Mouse (Mus musculus) lung, postnatal 4 days (tissue): ENCODE measurements at regions not wholly inside any gene's neighbourhood (a gene's known extent, or its start where the extent isn't known, plus 50 kb on each side); places are given as distances from the start of the nearest gene placed in this dataset.

Source experiments
- DNase-seq, 2 experiments: peaks; one replicate each; pipeline ENCODE4 v3.0.0; 2021

DNA sequence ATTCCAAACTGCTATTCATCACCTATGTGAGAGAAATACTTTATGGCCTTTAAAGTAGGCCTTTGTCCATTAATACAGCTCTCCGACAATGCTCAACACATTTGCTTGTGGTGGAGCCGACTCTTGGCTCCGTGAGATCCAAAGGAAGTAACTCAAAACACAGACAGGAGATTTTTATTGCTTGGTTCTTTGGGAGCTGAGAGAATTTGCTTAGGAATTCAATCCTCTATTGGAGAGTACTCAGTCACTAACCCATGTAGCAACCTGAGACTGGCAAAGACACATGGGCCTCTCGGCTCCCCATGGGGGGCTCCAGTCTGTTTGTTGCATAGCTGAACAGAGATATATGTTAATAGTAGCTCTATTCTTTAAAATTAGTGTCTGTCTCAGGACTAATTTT lies 130.1 kb upstream of the Map3k7 start:
- DNase-seq: no peak

DNA sequence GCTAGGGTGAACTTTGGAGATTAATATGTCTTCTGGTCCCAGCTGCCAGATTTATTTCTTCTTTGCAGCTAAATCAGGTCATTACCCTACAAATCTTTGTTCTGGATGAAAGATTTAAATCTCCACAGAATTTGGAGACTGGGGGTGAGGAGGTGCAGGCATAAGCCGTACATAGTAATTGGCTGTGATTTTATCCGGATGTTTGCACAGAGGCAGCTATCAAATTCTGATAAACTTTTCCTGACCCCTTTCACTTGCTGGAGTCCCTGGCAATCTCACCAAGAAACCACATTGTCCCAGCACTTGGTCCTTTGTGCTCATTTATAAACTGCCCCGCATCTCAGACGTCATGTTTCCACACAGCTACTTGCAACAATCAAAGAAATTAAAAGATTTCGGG lies 128.8 kb upstream of the Map3k7 start:
- no peak for DNase-seq

DNA sequence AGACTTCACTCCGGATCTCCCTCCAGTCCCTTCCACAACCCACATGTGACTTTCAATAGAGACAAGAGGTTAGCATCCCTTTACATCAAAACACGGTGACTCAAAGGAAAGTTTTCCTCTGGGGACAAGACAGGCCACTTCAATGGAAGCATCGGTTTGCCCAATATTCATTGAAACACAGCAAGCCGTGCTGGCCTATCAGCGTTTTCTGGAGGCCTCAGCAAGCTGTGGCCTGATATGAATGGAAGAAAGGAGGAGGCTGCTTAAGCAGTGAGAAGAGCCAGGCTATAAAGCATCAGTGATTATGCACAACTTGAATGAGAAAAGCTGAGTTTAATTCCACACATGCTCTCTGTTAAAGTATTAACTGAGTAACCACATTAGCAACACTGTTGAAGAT lies 125.3 kb upstream of the Map3k7 start:
- no peak for DNase-seq

DNA sequence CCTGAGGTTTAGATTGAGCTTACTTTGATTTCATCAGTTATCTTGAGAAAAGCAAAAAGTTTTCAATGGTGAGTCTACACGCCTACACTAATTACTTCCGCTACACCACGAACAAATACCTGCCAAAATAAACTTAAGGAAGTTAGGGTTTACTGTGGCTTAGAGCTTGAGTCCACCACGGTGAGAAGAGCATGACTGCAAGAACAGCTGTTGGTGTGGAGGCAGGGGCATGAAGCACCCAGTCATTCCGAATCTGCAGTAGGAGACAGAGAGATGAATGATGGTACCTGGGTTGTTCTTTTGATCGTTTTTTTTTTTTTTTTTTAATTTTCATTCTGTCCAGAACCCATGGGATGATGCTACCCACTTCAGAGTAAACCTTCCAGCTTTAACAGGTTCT lies 114.1 kb upstream of the Map3k7 start:
- DNase-seq: no peak

DNA sequence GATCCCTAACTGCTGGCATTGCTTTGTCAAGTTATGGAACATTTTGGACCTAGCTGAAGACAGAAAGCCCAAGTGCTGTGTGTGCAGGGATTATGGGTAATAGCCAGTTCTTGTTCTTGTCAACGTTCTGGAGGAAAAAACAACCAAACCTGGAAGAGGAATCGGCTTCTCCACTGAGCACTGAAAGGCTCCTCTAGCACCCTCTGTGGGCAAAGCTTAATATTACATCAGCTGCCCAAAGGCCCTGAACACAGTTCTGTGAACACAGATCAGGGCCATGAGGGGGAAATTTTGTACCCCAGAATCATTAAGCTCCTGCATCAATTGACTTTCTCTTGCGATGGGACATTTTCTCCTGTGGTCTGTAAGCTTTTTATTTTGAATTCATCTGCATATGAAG lies 112.9 kb upstream of the Map3k7 start:
- DNase-seq: peak in 1 of 2 experiments; percentile 14

DNA sequence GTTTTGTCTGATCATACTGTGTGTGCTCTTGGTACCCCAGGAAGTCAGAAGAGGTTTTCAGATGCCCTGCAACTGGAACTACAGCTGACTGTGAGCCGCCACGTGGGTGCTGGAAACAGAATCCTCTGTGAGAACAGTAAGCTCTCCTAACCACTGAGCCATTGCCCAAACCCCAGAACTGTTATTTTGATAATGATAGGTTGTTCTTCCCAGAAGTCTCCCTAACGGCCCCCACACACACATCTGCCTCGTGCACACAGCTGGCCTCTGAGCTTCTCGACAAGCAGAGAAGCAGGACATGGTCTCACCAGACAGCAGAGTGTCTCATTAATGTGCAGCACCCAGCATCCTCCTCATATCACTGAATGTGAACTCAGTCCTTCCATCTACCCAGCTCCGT lies 110.0 kb upstream of the Map3k7 start:
- DNase-seq: no peak

DNA sequence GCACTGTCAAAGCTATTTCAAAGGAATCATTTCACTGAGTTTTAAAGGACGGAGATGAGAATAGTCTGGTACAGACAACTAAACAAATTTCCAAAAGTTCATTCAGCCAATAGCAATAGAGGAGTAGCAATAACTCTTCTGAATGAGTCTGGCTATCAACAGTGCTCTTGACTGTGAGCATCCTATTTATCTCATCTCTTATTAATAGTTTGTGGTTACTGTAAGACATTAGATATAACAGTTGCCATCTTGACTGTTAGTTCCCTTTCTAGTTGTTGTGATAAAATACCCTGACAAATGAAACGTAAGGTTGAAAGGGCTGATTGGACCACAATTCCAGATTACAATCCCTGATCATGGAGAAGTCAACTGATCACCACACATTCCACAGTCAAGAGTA lies 103.5 kb upstream of the Map3k7 start:
- DNase-seq: no peak

DNA sequence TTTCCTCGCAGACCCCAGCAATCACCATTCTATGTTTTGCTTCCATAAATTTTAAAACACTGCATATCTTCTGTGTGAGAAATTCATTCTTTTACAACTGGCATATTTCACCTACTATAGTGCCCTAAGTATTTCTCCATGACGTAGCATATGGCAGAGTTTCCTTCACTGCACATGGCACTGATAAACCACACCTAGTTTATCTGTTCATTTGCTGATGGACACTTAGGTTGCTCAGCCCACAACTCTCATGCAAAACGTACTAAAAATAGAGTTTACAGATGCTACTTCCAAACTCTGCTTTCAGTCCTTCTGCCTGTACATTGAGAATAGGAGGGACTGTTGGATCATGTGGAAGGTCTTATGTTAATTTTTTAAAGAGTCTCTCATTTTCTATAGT lies 102.7 kb upstream of the Map3k7 start:
- DNase-seq: no peak

DNA sequence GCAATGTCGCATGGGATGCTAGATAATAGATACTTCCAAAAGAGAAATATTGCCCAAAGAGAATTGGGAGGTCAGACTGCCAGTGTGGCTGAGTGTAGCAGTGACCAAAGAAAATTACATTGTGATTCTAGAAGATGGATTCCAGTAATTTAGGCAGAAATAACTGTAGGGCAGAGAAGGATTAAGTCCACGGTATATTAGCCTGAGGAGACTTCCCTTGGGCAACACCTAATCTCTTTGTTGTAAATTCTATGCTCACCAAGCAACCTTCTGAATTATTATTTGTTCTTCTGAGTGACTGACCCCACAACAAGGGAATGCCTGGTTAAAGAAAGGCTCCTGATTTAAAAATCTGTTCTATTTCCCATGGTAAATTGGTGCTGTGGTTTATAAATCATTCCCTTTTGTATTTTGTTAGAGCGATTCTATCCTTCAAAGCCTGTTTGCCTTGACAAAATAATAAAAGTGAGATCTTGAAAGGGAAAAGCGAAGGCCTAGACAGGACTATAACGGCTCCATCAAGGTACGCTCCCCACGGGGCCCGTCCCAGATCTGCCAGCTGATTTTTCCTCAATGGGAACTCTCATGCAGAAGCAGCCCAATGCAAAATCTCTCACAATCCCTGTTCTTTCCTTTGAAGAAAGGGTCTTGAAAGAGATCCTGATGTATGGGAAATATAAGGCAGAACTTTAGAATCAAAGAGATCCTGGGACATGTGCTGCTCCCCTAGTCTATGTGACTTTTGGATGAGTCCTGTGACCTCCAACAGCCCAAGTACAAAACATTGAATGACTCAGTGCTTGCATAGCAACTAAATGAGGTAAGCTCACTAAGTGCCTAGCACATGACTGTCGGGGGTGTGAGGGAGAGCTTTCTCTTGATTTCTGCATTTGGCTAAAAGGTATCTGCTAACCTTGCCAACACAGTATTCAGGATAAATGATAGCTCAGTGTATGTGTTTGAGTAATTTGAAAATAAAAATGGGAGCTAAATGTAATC lies 90.6 kb upstream of the Map3k7 start:
- DNase-seq: no peak

DNA sequence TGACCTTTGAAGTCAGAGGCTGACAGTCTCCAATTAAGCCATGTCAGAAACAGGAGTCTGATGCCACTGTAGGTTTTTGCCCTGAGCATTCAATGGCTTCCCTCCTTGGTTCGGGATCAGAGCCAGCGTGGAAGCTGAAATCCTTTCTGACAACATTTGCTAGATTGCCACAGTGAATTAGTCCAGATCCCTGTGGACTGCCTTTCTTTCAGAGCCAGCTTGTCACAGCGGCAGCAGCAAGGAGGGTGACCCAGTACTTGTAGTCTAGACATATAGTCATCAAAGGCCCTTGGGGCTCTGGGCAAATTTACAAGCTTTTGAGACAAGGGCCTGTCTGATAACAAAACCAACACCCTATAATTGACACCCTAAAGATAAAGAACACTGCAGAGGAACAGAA lies 86.5 kb upstream of the Map3k7 start:
- DNase-seq: no peak

DNA sequence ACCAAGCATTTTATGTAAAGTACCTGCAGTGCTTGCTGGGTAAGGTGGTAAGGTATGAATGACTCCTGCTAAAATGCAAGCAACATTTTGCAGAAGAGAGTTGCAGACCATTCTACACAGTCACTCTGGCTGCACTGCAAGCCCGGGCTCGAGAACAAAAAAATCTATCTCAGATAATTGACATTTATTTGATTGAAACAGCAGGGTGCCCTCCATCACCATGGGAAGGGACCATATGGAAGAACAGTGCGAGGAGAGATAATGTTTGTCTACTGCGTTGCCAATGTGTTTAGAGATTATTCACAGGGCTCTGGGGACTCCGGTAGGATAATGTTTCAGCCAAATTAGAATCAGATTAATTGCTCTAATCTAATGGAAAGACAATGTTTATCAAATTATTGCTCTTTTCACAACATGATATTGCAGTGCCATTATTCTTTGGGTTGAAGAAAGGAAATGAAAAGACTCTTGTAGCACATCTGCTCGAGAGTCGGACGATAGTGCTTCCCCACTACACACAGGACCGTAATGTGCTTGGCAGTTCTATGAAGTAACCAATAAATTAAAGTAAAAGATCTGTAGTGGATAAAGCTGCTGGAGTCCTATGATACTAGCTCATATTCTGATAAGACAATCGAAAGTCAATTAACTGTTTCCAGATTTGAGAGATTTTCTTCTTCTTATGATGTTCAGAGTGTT lies 85.3 kb upstream of the Map3k7 start:
- DNase-seq: no peak

DNA sequence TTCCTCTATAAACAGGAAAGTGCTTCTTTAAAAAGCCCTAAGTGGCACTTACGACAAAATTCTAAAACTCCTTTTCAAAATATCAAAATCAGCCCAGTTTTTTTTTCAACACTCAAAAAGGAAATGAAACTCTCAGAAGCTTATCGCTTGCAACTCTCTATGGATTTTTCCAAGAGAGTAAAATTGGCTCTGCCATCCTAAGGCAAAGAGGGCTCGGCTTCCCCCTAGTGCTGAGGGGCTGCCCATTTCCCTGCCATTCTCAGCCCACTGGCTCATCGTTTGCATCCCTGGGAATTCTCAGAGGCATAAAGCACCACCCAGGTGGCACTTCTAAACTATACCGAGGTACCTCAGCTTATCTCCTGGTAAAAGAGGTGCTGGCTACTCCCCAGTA lies 84.7 kb upstream of the Map3k7 start:
- DNase-seq: no peak

DNA sequence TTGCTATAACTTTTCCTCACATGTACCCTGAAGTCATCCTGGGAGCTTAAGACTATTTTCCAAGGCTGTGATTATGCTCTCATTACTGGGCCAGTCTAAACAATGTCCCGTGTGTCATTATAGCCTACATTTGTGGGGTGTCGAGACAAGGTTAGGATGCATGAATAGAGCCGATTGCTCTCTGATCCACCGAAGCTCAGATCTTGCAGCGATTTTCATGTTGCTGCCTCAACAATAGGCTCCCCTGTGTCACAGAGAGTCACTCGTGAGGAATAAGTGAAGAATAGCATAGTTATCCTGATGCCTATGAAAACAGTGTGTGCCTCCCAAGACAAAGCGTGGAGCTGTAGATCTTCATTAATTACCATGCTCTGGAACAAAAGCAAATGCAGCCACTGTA lies 83.7 kb upstream of the Map3k7 start:
- no peak for DNase-seq

DNA sequence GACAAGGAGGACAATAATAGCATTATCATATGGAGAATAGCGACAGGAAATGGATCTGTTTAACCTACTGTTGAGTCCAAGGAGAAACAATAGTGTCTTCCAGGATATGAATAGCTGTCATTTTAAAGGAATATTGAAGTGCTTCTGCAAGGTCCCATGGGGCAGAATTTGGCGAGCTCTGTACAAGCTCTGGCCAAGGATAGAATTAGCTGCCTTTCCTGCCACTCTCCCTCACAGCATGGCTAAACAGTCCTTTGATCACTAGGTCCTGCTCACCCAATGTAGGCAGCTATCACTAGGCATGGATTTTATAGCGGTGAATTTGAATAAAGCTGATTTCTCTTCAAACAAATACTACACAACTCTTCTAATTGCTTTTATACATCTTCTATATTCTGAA lies 74.2 kb upstream of the Map3k7 start:
- no peak for DNase-seq

DNA sequence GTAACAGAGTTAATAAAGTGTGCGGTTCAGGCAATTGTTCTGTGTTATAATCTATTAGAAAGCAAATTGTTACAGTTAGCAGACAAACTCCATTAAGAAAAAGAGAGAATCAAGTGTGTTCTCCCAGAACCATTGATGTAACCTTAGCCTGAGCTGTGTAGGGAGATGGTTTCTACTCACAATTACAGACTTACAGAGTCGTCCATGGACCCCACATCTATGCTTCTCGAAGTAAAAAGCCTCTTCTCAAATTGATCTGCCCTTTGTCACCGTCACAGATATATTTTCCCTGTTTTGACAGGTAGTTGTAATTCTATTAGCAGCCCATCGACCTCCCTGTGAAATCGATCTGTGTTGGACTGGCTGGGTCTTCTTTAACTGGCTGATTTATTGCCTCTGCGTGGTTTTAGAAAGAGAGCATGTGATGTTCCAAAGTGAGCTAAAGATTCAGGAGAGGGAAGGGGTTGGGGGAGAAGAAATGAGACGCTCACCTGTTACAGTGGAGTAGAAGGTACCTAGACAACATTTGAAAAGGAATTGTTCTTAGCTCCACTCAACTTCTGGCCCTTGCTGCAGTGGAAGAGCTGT lies 54.7 kb upstream of the Map3k7 start:
- DNase-seq: no peak
